Mouse (Mus musculus) testis, adult 2 months (tissue): ENCODE results near the gene Cbfb.

ENCODE experiments used
- CTCF ChIP-seq: fragments of 200-500 bp; IDR thresholded peaks from 2 replicates; pipeline ENCODE4 v1.5.1; 2012; ENCODE audit warnings: low read depth, mild to moderate bottlenecking, inconsistent platforms, low read length, moderate library complexity; ENCODE audit not compliant: control insufficient read depth, insufficient read depth, insufficient replicate concordance
- POLR2A ChIP-seq: fragments of 200-500 bp; IDR thresholded peaks from 2 replicates; pipeline ENCODE4 v1.6.1; 2012; ENCODE audit warnings: low read depth, mild to moderate bottlenecking, inconsistent platforms, low read length, moderate library complexity; ENCODE audit not compliant: control insufficient read depth

DNA sequence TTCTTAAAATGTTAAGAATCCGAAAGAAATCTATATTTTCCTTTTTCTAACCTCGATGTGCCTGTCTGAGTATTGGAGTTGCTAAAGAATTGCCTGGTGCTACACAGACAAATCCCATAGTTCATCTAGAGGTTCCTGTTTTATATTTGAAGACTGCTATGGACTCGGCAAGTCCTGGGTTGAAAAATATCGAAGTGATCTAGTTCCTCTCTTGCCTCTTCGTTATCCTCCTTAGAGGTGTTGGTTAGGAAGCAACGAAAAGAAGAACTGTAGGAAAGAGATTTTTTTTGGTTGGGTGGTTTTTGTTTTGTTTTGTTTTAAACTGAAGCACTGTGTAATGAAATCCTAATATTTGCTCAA, 1.5 kb downstream of the Cbfb start:
- TF ChIP-seq CTCF (no peak), POLR2A (no peak)
